Mouse (Mus musculus): ENCODE results near the gene Tmem108. TPM values are rescaled to one million over a fixed set of nuclear protein-coding genes. Genes with fewer than 3 reads are reported as not detected.

Gene Tmem108
- polyA plus RNA-seq, 1 experiment: 28.2 TPM

- peak; percentile 98 for DNase-seq (ENCODE audit: low read depth)
Measured at GRCm38 (mm10) chr9:103504646-103505045, 257.0 kb downstream of the Tmem108 start.

GRCm38 (mm10) chr9:103503586-103504298, 257.9 kb downstream of the Tmem108 start:
- DNase-seq (ENCODE audit: low read depth): peak; percentile 59
- TF ChIP-seq CTCF (IDR thresholded peaks at IDR 0.05; ENCODE audit: borderline replicate concordance, extremely low read depth, insufficient read depth, insufficient read length) (no peak), POLR2A (IDR thresholded peaks at IDR 0.05; ENCODE audit: borderline replicate concordance, extremely low read depth, insufficient read depth, insufficient read length, poor library complexity, severe bottlenecking) (no peak)

More at GRCm38 (mm10) chr9:103504646-103505045, 257.0 kb downstream of the Tmem108 start:
- TF ChIP-seq POLR2A (IDR thresholded peaks at IDR 0.05; ENCODE audit: borderline replicate concordance, extremely low read depth, insufficient read depth, insufficient read length, poor library complexity, severe bottlenecking) (no peak), CTCF (IDR thresholded peaks at IDR 0.05; ENCODE audit: borderline replicate concordance, extremely low read depth, insufficient read depth, insufficient read length) (no peak)

- no peak for TF ChIP-seq CTCF (IDR thresholded peaks at IDR 0.05; ENCODE audit: borderline replicate concordance, extremely low read depth, insufficient read depth, insufficient read length)
- no peak for TF ChIP-seq POLR2A (IDR thresholded peaks at IDR 0.05; ENCODE audit: borderline replicate concordance, extremely low read depth, insufficient read depth, insufficient read length, poor library complexity, severe bottlenecking)
- peak; percentile 37 for DNase-seq (ENCODE audit: low read depth)
Measured at GRCm38 (mm10) chr9:103502655-103503054, 259.0 kb downstream of the Tmem108 start.

- peak; percentile 96 for DNase-seq (ENCODE audit: low read depth)
- TF ChIP-seq POLR2A (IDR thresholded peaks at IDR 0.05; ENCODE audit: borderline replicate concordance, extremely low read depth, insufficient read depth, insufficient read length, poor library complexity, severe bottlenecking) (no peak), CTCF (IDR thresholded peaks at IDR 0.05; ENCODE audit: borderline replicate concordance, extremely low read depth, insufficient read depth, insufficient read length) (0 out of 2 replicates have a peak, but pooled peaks have one; percentile 4)
Measured at GRCm38 (mm10) chr9:103501861-103502364, 259.7 kb downstream of the Tmem108 start.

GRCm38 (mm10) chr9:103499366-103499765, 262.3 kb downstream of the Tmem108 start:
- DNase-seq (ENCODE audit: low read depth): no peak
- TF ChIP-seq POLR2A (IDR thresholded peaks at IDR 0.05; ENCODE audit: borderline replicate concordance, extremely low read depth, insufficient read depth, insufficient read length, poor library complexity, severe bottlenecking) (no peak), CTCF (IDR thresholded peaks at IDR 0.05; ENCODE audit: borderline replicate concordance, extremely low read depth, insufficient read depth, insufficient read length) (no peak)

GRCm38 (mm10) chr9:103498699-103499098, 262.9 kb downstream of the Tmem108 start:
- DNase-seq (ENCODE audit: low read depth): no peak
- no peak for TF ChIP-seq CTCF (IDR thresholded peaks at IDR 0.05; ENCODE audit: borderline replicate concordance, extremely low read depth, insufficient read depth, insufficient read length)
- no peak for TF ChIP-seq POLR2A (IDR thresholded peaks at IDR 0.05; ENCODE audit: borderline replicate concordance, extremely low read depth, insufficient read depth, insufficient read length, poor library complexity, severe bottlenecking)

- no peak for DNase-seq (ENCODE audit: low read depth)
Measured at GRCm38 (mm10) chr9:103495391-103495790, 266.2 kb downstream of the Tmem108 start.

GRCm38 (mm10) chr9:103494346-103495020, 267.2 kb downstream of the Tmem108 start:
- TF ChIP-seq CTCF (IDR thresholded peaks at IDR 0.05; ENCODE audit: borderline replicate concordance, extremely low read depth, insufficient read depth, insufficient read length) (peak; percentile 99), POLR2A (IDR thresholded peaks at IDR 0.05; ENCODE audit: borderline replicate concordance, extremely low read depth, insufficient read depth, insufficient read length, poor library complexity, severe bottlenecking) (no peak)
- DNase-seq (ENCODE audit: low read depth): peak; percentile 95

More at GRCm38 (mm10) chr9:103495391-103495790, 266.2 kb downstream of the Tmem108 start:
- TF ChIP-seq CTCF (IDR thresholded peaks at IDR 0.05; ENCODE audit: borderline replicate concordance, extremely low read depth, insufficient read depth, insufficient read length) (no peak), POLR2A (IDR thresholded peaks at IDR 0.05; ENCODE audit: borderline replicate concordance, extremely low read depth, insufficient read depth, insufficient read length, poor library complexity, severe bottlenecking) (no peak)

- DNase-seq (ENCODE audit: low read depth): no peak
- TF ChIP-seq CTCF (IDR thresholded peaks at IDR 0.05; ENCODE audit: borderline replicate concordance, extremely low read depth, insufficient read depth, insufficient read length): no peak
- no peak for TF ChIP-seq POLR2A (IDR thresholded peaks at IDR 0.05; ENCODE audit: borderline replicate concordance, extremely low read depth, insufficient read depth, insufficient read length, poor library complexity, severe bottlenecking)
Measured at GRCm38 (mm10) chr9:103491985-103492384, 269.7 kb downstream of the Tmem108 start.

GRCm38 (mm10) chr9:103490439-103490838, 271.2 kb downstream of the Tmem108 start:
- TF ChIP-seq CTCF (IDR thresholded peaks at IDR 0.05; ENCODE audit: borderline replicate concordance, extremely low read depth, insufficient read depth, insufficient read length) (peak; percentile 96), POLR2A (IDR thresholded peaks at IDR 0.05; ENCODE audit: borderline replicate concordance, extremely low read depth, insufficient read depth, insufficient read length, poor library complexity, severe bottlenecking) (no peak)
- peak; percentile 81 for DNase-seq (ENCODE audit: low read depth)

GRCm38 (mm10) chr9:103489883-103490282, 271.8 kb downstream of the Tmem108 start:
- TF ChIP-seq CTCF (IDR thresholded peaks at IDR 0.05; ENCODE audit: borderline replicate concordance, extremely low read depth, insufficient read depth, insufficient read length): no peak
- no peak for TF ChIP-seq POLR2A (IDR thresholded peaks at IDR 0.05; ENCODE audit: borderline replicate concordance, extremely low read depth, insufficient read depth, insufficient read length, poor library complexity, severe bottlenecking)
- DNase-seq (ENCODE audit: low read depth): no peak

Measured in brain, embryonic 14.5 days (tissue).